Comparison of ENCODE assay signal across 7 mouse cellular contexts in genomic region chr1:75180105-75180590, GRCm38 (mm10). TPM values are rescaled to one million over a fixed set of nuclear protein-coding genes. Genes with fewer than 3 reads are reported as not detected.
A peak's percentile ranks its signal among the peaks of the same experiment; 100 is the strongest.
DNase-seq lines count a peak whose midpoint lies in the region; ATAC-seq lines count a peak whose summit lies in the region.

TSS of gene Abcb6 (minus strand) at chr1:75180392.

- H3K9ac ChIP-seq in midbrain, embryonic 13.5 days (replicated peaks), result peak within 1 kb of the TSS; percentile 81

- peaks cover 64% of the 10 kb centered on the region for H3K36me3 ChIP-seq in embryonic facial prominence, embryonic 10.5 days (replicated peaks)
- H3K36me3 ChIP-seq in limb, embryonic 10.5 days, result peaks cover 65% of the 10 kb centered on the region
- peaks cover 68% of the 10 kb centered on the region for H3K36me3 ChIP-seq in midbrain, embryonic 13.5 days

- H3K4me3 ChIP-seq in embryonic facial prominence, embryonic 10.5 days, result peak within 1 kb of the TSS; percentile 81
- peak within 1 kb of the TSS; percentile 66 for H3K4me3 ChIP-seq in limb, embryonic 10.5 days
- H3K4me3 ChIP-seq in midbrain, embryonic 13.5 days (replicated peaks), result peak within 1 kb of the TSS; percentile 62

- peaks cover 27% of the 10 kb centered on the region for H3K4me1 ChIP-seq in embryonic facial prominence, embryonic 10.5 days
- H3K4me1 ChIP-seq in limb, embryonic 10.5 days, result peaks cover 24% of the 10 kb centered on the region
- peaks cover 25% of the 10 kb centered on the region for H3K4me1 ChIP-seq in midbrain, embryonic 13.5 days (replicated peaks)

- H3K4me2 ChIP-seq in midbrain, embryonic 13.5 days (replicated peaks), result peak within 1 kb of the TSS; percentile 100

- WGBS in embryonic facial prominence, embryonic 10.5 days, result under 1% methylated on average over 31 of the region's 31 CpGs
- WGBS in limb, embryonic 10.5 days, result under 1% methylated on average over 31 of the region's 31 CpGs
- under 1% methylated on average over 31 of the region's 31 CpGs for WGBS in midbrain, embryonic 13.5 days

- H3K27me3 ChIP-seq in embryonic facial prominence, embryonic 10.5 days (replicated peaks; ENCODE audit: low read depth, poor library complexity, severe bottlenecking), result no peaks in the 10 kb centered on the region
- H3K27me3 ChIP-seq in limb, embryonic 10.5 days (ENCODE audit: low read depth, poor library complexity, severe bottlenecking), result no peaks in the 10 kb centered on the region
- no peaks in the 10 kb centered on the region for H3K27me3 ChIP-seq in midbrain, embryonic 13.5 days

- peak; percentile 90 for ATAC-seq in granulocyte monocyte progenitor cell, adult 5-6 weeks (replicated peaks; ENCODE audit: poor library complexity, severe bottlenecking)
- peak; percentile 94 for ATAC-seq in midbrain, embryonic 13.5 days

- H3K9me3 ChIP-seq in embryonic facial prominence, embryonic 10.5 days, result no peaks in the 10 kb centered on the region
- H3K9me3 ChIP-seq in limb, embryonic 10.5 days (replicated peaks), result no peaks in the 10 kb centered on the region
- H3K9me3 ChIP-seq in midbrain, embryonic 13.5 days, result no peaks in the 10 kb centered on the region

- H3K27ac ChIP-seq in embryonic facial prominence, embryonic 10.5 days (replicated peaks), result peak within 1 kb of the TSS; percentile 85
- H3K27ac ChIP-seq in limb, embryonic 10.5 days, result peak within 1 kb of the TSS; percentile 82
- H3K27ac ChIP-seq in midbrain, embryonic 13.5 days, result peak within 1 kb of the TSS; percentile 65

- peak; percentile 92 for DNase-seq in adrenal gland, postnatal 10 days
- peak; percentile 94 for DNase-seq in embryonic facial prominence, embryonic 10.5 days (ENCODE audit: low spot score)
- peak; percentile 94 for DNase-seq in kidney, adult 11 months
- peak; percentile 94 for DNase-seq in limb, embryonic 10.5 days (ENCODE audit: low spot score)
- DNase-seq in spleen, adult 18-20 months, result peak; percentile 67 to 76

RNA-seq across cellular contexts. Expression of gene Abcb6, which starts in this region (rescaled TPM):
- 10 to 100 TPM; 46.7 to 55.3 TPM for total RNA-seq in adrenal gland, postnatal 10 days (2021)
- polyA plus RNA-seq in embryonic facial prominence, embryonic 10.5 days (2016; fragmentation: Nextera tagmentation; extraction: Ambion mirVana), result 32.3 and 34.8 TPM in 2 replicates
- 8.9 and 10.1 TPM in 2 replicates for total RNA-seq in granulocyte monocyte progenitor cell, adult 5-6 weeks (2014; fragmentation: Nextera tagmentation)
- 7.5 and 8.4 TPM in 2 replicates for total RNA-seq in granulocyte monocyte progenitor cell, adult 5-6 weeks (2017)
- polyA plus RNA-seq in limb, embryonic 10.5 days (2016; fragmentation: Nextera tagmentation; extraction: Ambion mirVana), result 38.0 and 39.0 TPM in 2 replicates
- 37.8 and 38.3 TPM in 2 replicates for polyA plus RNA-seq in midbrain, embryonic 13.5 days (2015; fragmentation: Nextera tagmentation; extraction: Ambion mirVana)

Comparison
In these comparisons a context has a peak if more than half of its experiments do, and no peak if none do; other contexts are left out.
1. Peak in every context shown above with its lines: DNase-seq, ATAC-seq, H3K4me3 ChIP-seq and H3K27ac ChIP-seq.
2. RNA of gene Abcb6 (total RNA-seq): 46.7 to 55.3 TPM in adrenal gland, postnatal 10 days; 7.5 to 10.1 TPM in granulocyte monocyte progenitor cell, adult 5-6 weeks; every median in the first group is over 4 times any median in the second.